Mouse (Mus musculus) cerebellum, adult 2 months (tissue): ENCODE data around the gene Trub1.

Experiments used
- CTCF ChIP-seq: fragments of 200-500 bp; IDR thresholded peaks from 2 replicates; pipeline ENCODE4 v1.5.1; 2011; ENCODE audit warnings: low read depth, mild to moderate bottlenecking, control low read depth, low read length, moderate library complexity, borderline replicate concordance; ENCODE audit not compliant: insufficient read depth
- POLR2A ChIP-seq: fragments of 200-500 bp; IDR thresholded peaks from 2 replicates; pipeline ENCODE4 v1.6.1; 2011; ENCODE audit warnings: low read length, control low read depth, borderline replicate concordance; ENCODE audit not compliant: insufficient read depth

- TF ChIP-seq CTCF (no peak), POLR2A (no peak)
Observed at GRCm38 (mm10) chr19:57500254-57500653, 47.5 kb downstream of the Trub1 start.
